Mouse (Mus musculus): ENCODE results near the gene Myadml2. TPM values are rescaled to one million over a fixed set of nuclear protein-coding genes. Genes with fewer than 3 reads are reported as not detected.

Myadml2 gene
- polyA plus RNA-seq, 1 experiment from 2014 or later: 0.61 TPM

GRCm38 (mm10) chr11:120633520-120634343 lies 14.2 kb downstream of the Myadml2 start, which contains the start of gene Mafg:
Gene Mafg (minus strand): TSS chr11:120633600.
- H3K9me3 ChIP-seq (replicated peaks; ENCODE audit: control insufficient read depth, low read length): no peaks in the 10 kb centered on the region
- peak; percentile 70 for ATAC-seq (ENCODE audit: low read depth)
- peak within 1 kb of the TSS; percentile 84 for H3K4me3 ChIP-seq (ENCODE audit: low read depth, low read length)
- peak within 1 kb of the TSS; percentile 94 for H3K4me2 ChIP-seq (ENCODE audit: low read depth, low read length)
- no peaks in the 10 kb centered on the region for H3K27me3 ChIP-seq (ENCODE audit: control insufficient read depth, insufficient read depth, low read depth, low read length)
- H3K27ac ChIP-seq (ENCODE audit: low read length): peak within 1 kb of the TSS; percentile 100
- H3K36me3 ChIP-seq (ENCODE audit: control insufficient read depth, insufficient read depth): peaks cover 2% of the 10 kb centered on the region
- H3K4me1 ChIP-seq (ENCODE audit: control insufficient read depth, low read depth, low read length): peaks cover 44% of the 10 kb centered on the region
- WGBS (ENCODE audit: insufficient replicate concordance): 10% methylated on average over 58 of the region's 58 CpGs
- peak within 1 kb of the TSS; percentile 97 for H3K9ac ChIP-seq (ENCODE audit: low read depth, low read length)

- peak; percentile 73 for ATAC-seq (ENCODE audit: low read depth)
- under 1% methylated on average over 96 of the region's 116 CpGs for WGBS (ENCODE audit: insufficient replicate concordance)
- H3K4me2 ChIP-seq (ENCODE audit: low read depth, low read length): peak overlapping the region; percentile 94
- peaks cover 5% of the 10 kb centered on the region for H3K36me3 ChIP-seq (ENCODE audit: control insufficient read depth, insufficient read depth)
- peak overlapping the region; percentile 97 for H3K9ac ChIP-seq (ENCODE audit: low read depth, low read length)
- H3K9me3 ChIP-seq (replicated peaks; ENCODE audit: control insufficient read depth, low read length): no peaks in the 10 kb centered on the region
- peak overlapping the region; percentile 84 for H3K4me3 ChIP-seq (ENCODE audit: low read depth, low read length)
- H3K4me1 ChIP-seq (ENCODE audit: control insufficient read depth, low read depth, low read length): peaks cover 50% of the 10 kb centered on the region
- no peaks in the 10 kb centered on the region for H3K27me3 ChIP-seq (ENCODE audit: control insufficient read depth, insufficient read depth, low read depth, low read length)
- peak overlapping the region; percentile 100 for H3K27ac ChIP-seq (ENCODE audit: low read length)
Measured at GRCm38 (mm10) chr11:120632559-120633519, 15.1 kb downstream of the Myadml2 start.

- peak; percentile 31 for ATAC-seq (ENCODE audit: low read depth)
- Histone ChIP-seq H3K4me3 (ENCODE audit: low read depth, low read length) (peak overlapping the region; percentile 84), H3K4me1 (ENCODE audit: control insufficient read depth, low read depth, low read length) (peaks cover 58% of the 10 kb centered on the region), H3K4me2 (ENCODE audit: low read depth, low read length) (peak overlapping the region; percentile 94), H3K9me3 (replicated peaks; ENCODE audit: control insufficient read depth, low read length) (no peaks in the 10 kb centered on the region), H3K36me3 (ENCODE audit: control insufficient read depth, insufficient read depth) (peaks cover 8% of the 10 kb centered on the region), H3K27ac (ENCODE audit: low read length) (peak overlapping the region; percentile 100), H3K9ac (ENCODE audit: low read depth, low read length) (peak overlapping the region; percentile 97), H3K27me3 (ENCODE audit: control insufficient read depth, insufficient read depth, low read depth, low read length) (no peaks in the 10 kb centered on the region)
- WGBS (ENCODE audit: insufficient replicate concordance): 33% methylated on average over 4 of the region's 4 CpGs
Measured at GRCm38 (mm10) chr11:120631726-120632448, 16.1 kb downstream of the Myadml2 start.

GRCm38 (mm10) chr11:120630881-120631725 lies 16.9 kb downstream of the Myadml2 start:
- H3K36me3 ChIP-seq (ENCODE audit: control insufficient read depth, insufficient read depth): peaks cover 8% of the 10 kb centered on the region
- H3K9ac ChIP-seq (ENCODE audit: low read depth, low read length): peak overlapping the region; percentile 97
- H3K27me3 ChIP-seq (ENCODE audit: control insufficient read depth, insufficient read depth, low read depth, low read length): no peaks in the 10 kb centered on the region
- H3K9me3 ChIP-seq (replicated peaks; ENCODE audit: control insufficient read depth, low read length): no peaks in the 10 kb centered on the region
- peak overlapping the region; percentile 100 for H3K27ac ChIP-seq (ENCODE audit: low read length)
- peaks cover 66% of the 10 kb centered on the region for H3K4me1 ChIP-seq (ENCODE audit: control insufficient read depth, low read depth, low read length)
- peak overlapping the region; percentile 84 for H3K4me3 ChIP-seq (ENCODE audit: low read depth, low read length)
- H3K4me2 ChIP-seq (ENCODE audit: low read depth, low read length): peak overlapping the region; percentile 94
- no peak for ATAC-seq (ENCODE audit: low read depth)
- 6% methylated on average over 7 of the region's 7 CpGs for WGBS (ENCODE audit: insufficient replicate concordance)

GRCm38 (mm10) chr11:120630401-120630871 lies 17.5 kb downstream of the Myadml2 start:
- no peaks in the 10 kb centered on the region for H3K27me3 ChIP-seq (ENCODE audit: control insufficient read depth, insufficient read depth, low read depth, low read length)
- peaks cover 72% of the 10 kb centered on the region for H3K4me1 ChIP-seq (ENCODE audit: control insufficient read depth, low read depth, low read length)
- ATAC-seq (ENCODE audit: low read depth): peak; percentile 40
- WGBS (ENCODE audit: insufficient replicate concordance): 14% methylated on average over 5 of the region's 5 CpGs
- H3K27ac ChIP-seq (ENCODE audit: low read length): peak overlapping the region; percentile 100
- H3K9ac ChIP-seq (ENCODE audit: low read depth, low read length): peak overlapping the region; percentile 97
- peaks cover 8% of the 10 kb centered on the region for H3K36me3 ChIP-seq (ENCODE audit: control insufficient read depth, insufficient read depth)
- no peaks in the 10 kb centered on the region for H3K9me3 ChIP-seq (replicated peaks; ENCODE audit: control insufficient read depth, low read length)
- peak overlapping the region; percentile 94 for H3K4me2 ChIP-seq (ENCODE audit: low read depth, low read length)
- H3K4me3 ChIP-seq (ENCODE audit: low read depth, low read length): peak overlapping the region; percentile 84

GRCm38 (mm10) chr11:120629911-120630310 lies 18.0 kb downstream of the Myadml2 start:
- Histone ChIP-seq H3K4me2 (ENCODE audit: low read depth, low read length) (peak overlapping the region; percentile 94), H3K36me3 (ENCODE audit: control insufficient read depth, insufficient read depth) (peaks cover 8% of the 10 kb centered on the region), H3K9ac (ENCODE audit: low read depth, low read length) (peak overlapping the region; percentile 97), H3K27me3 (ENCODE audit: control insufficient read depth, insufficient read depth, low read depth, low read length) (no peaks in the 10 kb centered on the region), H3K9me3 (replicated peaks; ENCODE audit: control insufficient read depth, low read length) (no peaks in the 10 kb centered on the region), H3K27ac (ENCODE audit: low read length) (peak overlapping the region; percentile 100), H3K4me1 (ENCODE audit: control insufficient read depth, low read depth, low read length) (peaks cover 77% of the 10 kb centered on the region), H3K4me3 (ENCODE audit: low read depth, low read length) (peak overlapping the region; percentile 84)
- peak; percentile 54 for ATAC-seq (ENCODE audit: low read depth)
- WGBS (ENCODE audit: insufficient replicate concordance): 9% methylated on average over 7 of the region's 7 CpGs

- H3K27ac ChIP-seq (ENCODE audit: low read length): peak overlapping the region; percentile 100
- H3K4me3 ChIP-seq (ENCODE audit: low read depth, low read length): peak overlapping the region; percentile 84
- H3K36me3 ChIP-seq (ENCODE audit: control insufficient read depth, insufficient read depth): peaks cover 8% of the 10 kb centered on the region
- ATAC-seq (ENCODE audit: low read depth): peak; percentile 7; the same call in 1 of the 2 replicates
- no peaks in the 10 kb centered on the region for H3K9me3 ChIP-seq (replicated peaks; ENCODE audit: control insufficient read depth, low read length)
- H3K4me1 ChIP-seq (ENCODE audit: control insufficient read depth, low read depth, low read length): peaks cover 76% of the 10 kb centered on the region
- H3K27me3 ChIP-seq (ENCODE audit: control insufficient read depth, insufficient read depth, low read depth, low read length): no peaks in the 10 kb centered on the region
- H3K9ac ChIP-seq (ENCODE audit: low read depth, low read length): peak overlapping the region; percentile 97
- H3K4me2 ChIP-seq (ENCODE audit: low read depth, low read length): peak overlapping the region; percentile 94
- 27% methylated on average over 23 of the region's 23 CpGs for WGBS (ENCODE audit: insufficient replicate concordance)
Measured at GRCm38 (mm10) chr11:120629341-120629730, 18.6 kb downstream of the Myadml2 start.

Data from liver, embryonic 16.5 days (tissue).